Mouse (Mus musculus) heart, adult 2 months (tissue): ENCODE measurements at regions not wholly inside any gene's neighbourhood (a gene's known extent, or its start where the extent isn't known, plus 50 kb on each side); places are given as distances from the start of the nearest gene placed in this dataset.

Experiments used
- DNase-seq, 2 experiments: peaks; one replicate each; pipeline ENCODE4 v3.0.0; 2021
- H3K27ac ChIP-seq: fragments of 200-600 bp; 2 replicates; pipeline ENCODE4 v1.8.1; 2022
- H3K27me3 ChIP-seq: fragments of 200-500 bp; 2 replicates; pipeline ENCODE4 v1.6.1; 2012; ENCODE audit warnings: mild to moderate bottlenecking, low read length, inconsistent platforms, mixed read lengths; ENCODE audit not compliant: control insufficient read depth, insufficient read depth
- H3K36me3 ChIP-seq: fragments of 200-500 bp; 2 replicates; pipeline ENCODE4 v1.6.1; 2012; ENCODE audit warnings: low read length, inconsistent platforms; ENCODE audit not compliant: control insufficient read depth, insufficient read depth
- H3K4me1 ChIP-seq: fragments of 200-500 bp; 2 replicates; pipeline ENCODE4 v1.6.1; 2011; ENCODE audit warnings: low read length; ENCODE audit not compliant: control insufficient read depth, insufficient read depth
- H3K4me3 ChIP-seq: fragments of 200-600 bp; 2 replicates; pipeline ENCODE4 v1.8.1; 2022
- H3K79me2 ChIP-seq: fragments of 200-500 bp; replicated peaks from 2 replicates; pipeline ENCODE4 v1.6.1; 2012; ENCODE audit warnings: mild to moderate bottlenecking, inconsistent platforms, low read length, moderate library complexity, mixed read lengths; ENCODE audit not compliant: control insufficient read depth, insufficient read depth
- H3K9ac ChIP-seq: fragments of 200-500 bp; 2 replicates; pipeline ENCODE4 v1.6.1; 2012; ENCODE audit warnings: low read depth, mild to moderate bottlenecking, control low read depth, inconsistent platforms, low read length, mixed read lengths
- CTCF ChIP-seq: fragments of 200-600 bp; IDR thresholded peaks from 2 replicates; pipeline ENCODE4 v1.8.1; 2022; ENCODE audit warnings: antibody characterized with exemption, mild to moderate bottlenecking, moderate library complexity
- EP300 ChIP-seq: fragments of 200-500 bp; IDR thresholded peaks from 2 replicates; pipeline ENCODE4 v1.6.1; 2011; ENCODE audit warnings: low read depth, low read length, control low read depth; ENCODE audit not compliant: insufficient read depth
- POLR2A ChIP-seq: fragments of 200-500 bp; IDR thresholded peaks from 2 replicates; pipeline ENCODE4 v1.6.1; 2011; ENCODE audit warnings: mild to moderate bottlenecking, low read depth, low read length, control low read depth; ENCODE audit not compliant: insufficient read depth
- WGBS: fragments of 180-500 bp; shearing (Covaris S2); methylation state at CpG from one replicate; pipeline ENCODE4 v1.1.7; 2018; 5-methylcytosine and 5-hydroxymethylcytosine counted together
- intact Hi-C: fragments of 180-260 bp; cut with DNase I; formaldehyde crosslinking; loops from one replicate; pipeline ENCODE4 v1.15.1; 2025

- Histone ChIP-seq H3K27me3 (no peaks in the 10 kb centered on the region), H3K4me3 (no peak overlapping the region), H3K36me3 (no peaks in the 10 kb centered on the region), H3K27ac (no peak overlapping the region), H3K4me1 (no peaks in the 10 kb centered on the region), H3K9ac (no peak overlapping the region), H3K79me2 (no peaks in the 10 kb centered on the region)
- intact Hi-C loops: no loop called here
- WGBS: 90% methylated on average over 1 of the region's 1 CpGs
- DNase-seq: no peak
- no peak for TF ChIP-seq POLR2A
- TF ChIP-seq EP300: no peak
- no peak for TF ChIP-seq CTCF
Measured at GRCm38 (mm10) chr12:97983390-97983789, 275.9 kb downstream of the Galc start.

GRCm38 (mm10) chr12:97978668-97979067 lies 280.6 kb downstream of the Galc start:
- WGBS: 66% methylated on average over 3 of the region's 3 CpGs
- intact Hi-C loops: no loop called here

GRCm38 (mm10) chr12:97978178-97978651 lies 281.0 kb downstream of the Galc start:
- no peak for TF ChIP-seq CTCF
- Histone ChIP-seq H3K4me1 (no peaks in the 10 kb centered on the region), H3K27me3 (no peaks in the 10 kb centered on the region), H3K36me3 (no peaks in the 10 kb centered on the region), H3K79me2 (no peaks in the 10 kb centered on the region), H3K27ac (no peak overlapping the region), H3K4me3 (no peak overlapping the region), H3K9ac (no peak overlapping the region)
- intact Hi-C loops: no loop called here
- WGBS: 79% methylated on average over 8 of the region's 8 CpGs
- no peak for DNase-seq

More at GRCm38 (mm10) chr12:97978668-97979067, 280.6 kb downstream of the Galc start:
- TF ChIP-seq POLR2A: no peak
- no peak for TF ChIP-seq CTCF
- TF ChIP-seq EP300: no peak
- no peak overlapping the region for H3K27ac ChIP-seq
- no peaks in the 10 kb centered on the region for H3K4me1 ChIP-seq
- DNase-seq: no peak
- H3K27me3 ChIP-seq: no peaks in the 10 kb centered on the region
- H3K79me2 ChIP-seq: no peaks in the 10 kb centered on the region
- H3K4me3 ChIP-seq: no peak overlapping the region
- H3K9ac ChIP-seq: no peak overlapping the region
- H3K36me3 ChIP-seq: no peaks in the 10 kb centered on the region

- H3K9ac ChIP-seq: no peak overlapping the region
- H3K36me3 ChIP-seq: no peaks in the 10 kb centered on the region
- intact Hi-C loops: no loop called here
Measured at GRCm38 (mm10) chr12:97977633-97978032, 281.6 kb downstream of the Galc start.

GRCm38 (mm10) chr12:97973909-97974510 lies 285.2 kb downstream of the Galc start:
- intact Hi-C loops: no loop called here
- H3K4me1 ChIP-seq: no peaks in the 10 kb centered on the region
- H3K27ac ChIP-seq: no peak overlapping the region
- H3K27me3 ChIP-seq: no peaks in the 10 kb centered on the region
- no peak overlapping the region for H3K9ac ChIP-seq
- H3K4me3 ChIP-seq: no peak overlapping the region
- WGBS: 61% methylated on average over 10 of the region's 10 CpGs
- TF ChIP-seq CTCF (peak; percentile 42), EP300 (no peak), POLR2A (no peak)
- no peak for DNase-seq
- no peaks in the 10 kb centered on the region for H3K36me3 ChIP-seq
- no peaks in the 10 kb centered on the region for H3K79me2 ChIP-seq

More at GRCm38 (mm10) chr12:97977633-97978032, 281.6 kb downstream of the Galc start:
- Histone ChIP-seq H3K27me3 (no peaks in the 10 kb centered on the region), H3K4me1 (no peaks in the 10 kb centered on the region), H3K27ac (no peak overlapping the region), H3K79me2 (no peaks in the 10 kb centered on the region), H3K4me3 (no peak overlapping the region)
- TF ChIP-seq EP300 (no peak), POLR2A (no peak), CTCF (no peak)
- no peak for DNase-seq
- WGBS: 66% methylated on average over 3 of the region's 3 CpGs

- TF ChIP-seq POLR2A (no peak), CTCF (no peak), EP300 (no peak)
- DNase-seq: no peak
- no peak overlapping the region for H3K9ac ChIP-seq
- no peaks in the 10 kb centered on the region for H3K27me3 ChIP-seq
- H3K27ac ChIP-seq: no peak overlapping the region
- intact Hi-C loops: no loop called here
- no peak overlapping the region for H3K4me3 ChIP-seq
- 54% methylated on average over 4 of the region's 4 CpGs for WGBS
- no peaks in the 10 kb centered on the region for H3K79me2 ChIP-seq
- H3K36me3 ChIP-seq: no peaks in the 10 kb centered on the region
- no peaks in the 10 kb centered on the region for H3K4me1 ChIP-seq
Measured at GRCm38 (mm10) chr12:97957201-97957600, 302.1 kb downstream of the Galc start.
